Mouse (Mus musculus) E14TG2a.4 (cell line): Measurements from ENCODE around the gene Utp11.

Source experiments
- H3K27me3 ChIP-seq: 2 replicates; pipeline ENCODE4 v1.6.1; 2014; ENCODE audit warnings: low read length, control low read depth; ENCODE audit not compliant: insufficient read depth
- H3K36me3 ChIP-seq: 2 replicates; pipeline ENCODE4 v1.6.1; 2014; ENCODE audit warnings: low read length, control low read depth; ENCODE audit not compliant: insufficient read depth
- H3K4me1 ChIP-seq: replicated peaks from 2 replicates; pipeline ENCODE4 v1.6.1; 2014; ENCODE audit warnings: low read depth, low read length, control low read depth
- H3K4me3 ChIP-seq: replicated peaks from 2 replicates; pipeline ENCODE4 v1.5.1; 2014; ENCODE audit warnings: mild to moderate bottlenecking, low read length
- H3K9me3 ChIP-seq: 2 replicates; pipeline ENCODE4 v1.6.1; 2014; ENCODE audit warnings: low read length, control low read depth
- CTCF ChIP-seq: conservative IDR thresholded peaks from 2 replicates; pipeline ENCODE4 v1.5.1; 2014; ENCODE audit warnings: low read length
- NANOG ChIP-seq: IDR thresholded peaks from 2 replicates; pipeline ENCODE4 v1.6.1; 2014; ENCODE audit warnings: borderline replicate concordance, low read length, mixed read lengths
- POU5F1 ChIP-seq: IDR thresholded peaks from 2 replicates; pipeline ENCODE4 v1.6.1; 2014; ENCODE audit warnings: low read length, borderline replicate concordance

Gene Utp11

GRCm38 (mm10) chr4:124705661-124706269, 12.4 kb upstream of the Utp11 start:
- TF ChIP-seq CTCF, result no peak
- TF ChIP-seq NANOG, result no peak
- Histone ChIP-seq H3K4me1 (peaks cover 89% of the 10 kb centered on the region), H3K27me3 (peaks cover 8% of the 10 kb centered on the region), H3K4me3 (peak overlapping the region; percentile 39), H3K9me3 (no peaks in the 10 kb centered on the region), H3K36me3 (peaks cover 17% of the 10 kb centered on the region)

GRCm38 (mm10) chr4:124704797-124705474, 11.5 kb upstream of the Utp11 start:
- Histone ChIP-seq H3K4me1 (peaks cover 84% of the 10 kb centered on the region), H3K9me3 (no peaks in the 10 kb centered on the region), H3K4me3 (peak overlapping the region; percentile 39), H3K27me3 (peaks cover 8% of the 10 kb centered on the region), H3K36me3 (peaks cover 17% of the 10 kb centered on the region)
- TF ChIP-seq POU5F1 (no peak), CTCF (no peak), NANOG (no peak)

DNA sequence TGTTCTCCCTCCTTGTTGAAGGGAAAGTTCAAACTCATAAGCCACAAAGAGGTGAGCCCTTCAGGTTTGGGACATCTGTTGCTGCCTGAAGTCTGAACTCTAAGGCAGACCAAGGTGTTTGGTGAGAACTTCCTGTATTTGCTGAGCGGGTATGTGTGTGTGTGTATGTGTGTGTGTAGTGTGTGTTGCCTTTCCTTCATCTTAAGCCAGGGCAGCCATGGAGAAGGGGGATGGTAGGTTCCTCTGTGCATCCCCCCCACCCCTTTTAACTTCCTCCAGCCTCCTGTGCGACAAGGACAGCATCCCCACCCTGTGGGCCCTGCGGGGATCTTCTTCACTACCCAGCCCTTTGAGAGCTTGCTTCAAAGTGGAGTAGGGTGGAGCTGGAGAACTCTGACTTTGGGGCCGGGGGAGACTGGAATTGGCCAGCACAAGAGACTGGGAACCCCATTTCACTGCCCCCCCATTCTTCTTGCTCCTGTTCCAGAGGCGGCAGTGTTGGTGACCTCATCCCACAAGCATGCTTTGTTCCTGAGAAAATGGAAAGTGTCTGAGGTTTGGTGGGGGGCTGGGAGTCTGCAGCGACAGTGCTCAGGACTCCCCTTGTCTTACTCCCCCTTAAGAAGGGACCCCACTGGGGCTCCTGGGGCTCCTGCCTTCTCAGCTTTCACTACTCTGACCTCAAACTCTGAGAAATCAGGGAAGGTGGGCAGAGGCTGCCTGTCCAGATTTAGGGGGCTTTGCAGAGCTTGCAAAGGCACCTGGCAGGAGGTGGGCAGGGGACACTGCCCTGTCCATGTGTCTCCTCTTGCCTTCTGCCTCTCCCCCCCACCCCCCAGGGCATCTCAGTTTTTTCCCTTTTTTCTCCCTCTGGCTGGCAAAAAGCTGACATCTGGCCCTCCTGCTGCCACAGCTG, 10.7 kb upstream of the Utp11 start:
- Histone ChIP-seq H3K4me3 (peak overlapping the region; percentile 39), H3K4me1 (peaks cover 84% of the 10 kb centered on the region), H3K27me3 (peaks cover 10% of the 10 kb centered on the region), H3K9me3 (no peaks in the 10 kb centered on the region), H3K36me3 (peaks cover 17% of the 10 kb centered on the region)
- TF ChIP-seq NANOG (no peak), POU5F1 (no peak), CTCF (no peak)

- H3K27me3 ChIP-seq, result peaks cover 14% of the 10 kb centered on the region
- H3K36me3 ChIP-seq, result peaks cover 17% of the 10 kb centered on the region
- H3K9me3 ChIP-seq, result no peaks in the 10 kb centered on the region
- H3K4me3 ChIP-seq, result peak overlapping the region; percentile 39
- TF ChIP-seq NANOG (no peak), CTCF (no peak), POU5F1 (no peak)
- H3K4me1 ChIP-seq, result peaks cover 81% of the 10 kb centered on the region
Observed at GRCm38 (mm10) chr4:124703406-124703805, 10.0 kb upstream of the Utp11 start.

GRCm38 (mm10) chr4:124701916-124702315, 8.5 kb upstream of the Utp11 start:
- Histone ChIP-seq H3K36me3 (peaks cover 11% of the 10 kb centered on the region), H3K4me3 (no peak overlapping the region; the same call in 1 of the 2 replicates), H3K4me1 (peaks cover 67% of the 10 kb centered on the region), H3K9me3 (no peaks in the 10 kb centered on the region), H3K27me3 (peaks cover 17% of the 10 kb centered on the region)
- TF ChIP-seq POU5F1, result no peak
- no peak for TF ChIP-seq CTCF
- no peak for TF ChIP-seq NANOG

DNA sequence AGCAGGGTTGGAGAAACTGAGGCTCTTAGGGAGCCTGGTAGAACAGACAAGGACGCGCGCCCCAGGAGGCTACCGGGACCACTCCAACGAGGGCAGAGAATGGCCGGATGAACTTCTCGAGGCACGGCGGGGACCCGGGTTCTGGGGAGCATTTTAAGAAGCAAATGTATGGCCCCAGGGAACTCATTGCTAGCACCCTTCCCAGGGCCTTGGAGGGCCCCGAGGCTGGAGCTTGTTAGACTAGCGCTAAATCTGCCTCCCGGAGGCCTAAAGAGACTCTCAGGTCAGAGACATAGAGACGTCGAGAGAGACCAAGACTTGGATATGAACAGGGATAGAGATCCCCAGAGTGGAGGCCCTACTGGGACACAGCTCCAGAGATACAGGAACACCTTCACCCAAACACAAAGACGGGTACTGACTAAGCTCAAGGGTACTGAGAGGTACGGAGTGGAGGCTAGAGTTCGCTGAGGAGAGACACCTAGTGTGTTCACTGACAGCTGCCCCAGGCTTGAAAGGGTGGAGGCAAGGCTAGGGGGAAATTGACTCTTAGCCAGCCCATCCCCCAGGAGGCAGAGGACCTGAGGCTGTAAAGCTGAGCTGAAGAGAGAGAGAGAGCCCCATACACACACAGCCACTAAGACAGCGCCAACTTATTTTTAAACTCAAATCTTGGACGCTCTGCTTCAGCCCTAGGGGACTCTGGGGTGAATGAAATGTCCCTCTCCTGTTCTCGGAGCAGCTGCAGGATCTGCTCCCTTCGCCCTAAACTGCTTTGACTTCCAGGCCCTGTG, 7.8 kb upstream of the Utp11 start:
- peaks cover 8% of the 10 kb centered on the region for H3K36me3 ChIP-seq
- no peaks in the 10 kb centered on the region for H3K9me3 ChIP-seq
- no peak for TF ChIP-seq POU5F1
- no peak for TF ChIP-seq NANOG
- no peak for TF ChIP-seq CTCF
- peaks cover 66% of the 10 kb centered on the region for H3K4me1 ChIP-seq
- peak overlapping the region; percentile 91 for H3K4me3 ChIP-seq
- H3K27me3 ChIP-seq, result peaks cover 17% of the 10 kb centered on the region

DNA sequence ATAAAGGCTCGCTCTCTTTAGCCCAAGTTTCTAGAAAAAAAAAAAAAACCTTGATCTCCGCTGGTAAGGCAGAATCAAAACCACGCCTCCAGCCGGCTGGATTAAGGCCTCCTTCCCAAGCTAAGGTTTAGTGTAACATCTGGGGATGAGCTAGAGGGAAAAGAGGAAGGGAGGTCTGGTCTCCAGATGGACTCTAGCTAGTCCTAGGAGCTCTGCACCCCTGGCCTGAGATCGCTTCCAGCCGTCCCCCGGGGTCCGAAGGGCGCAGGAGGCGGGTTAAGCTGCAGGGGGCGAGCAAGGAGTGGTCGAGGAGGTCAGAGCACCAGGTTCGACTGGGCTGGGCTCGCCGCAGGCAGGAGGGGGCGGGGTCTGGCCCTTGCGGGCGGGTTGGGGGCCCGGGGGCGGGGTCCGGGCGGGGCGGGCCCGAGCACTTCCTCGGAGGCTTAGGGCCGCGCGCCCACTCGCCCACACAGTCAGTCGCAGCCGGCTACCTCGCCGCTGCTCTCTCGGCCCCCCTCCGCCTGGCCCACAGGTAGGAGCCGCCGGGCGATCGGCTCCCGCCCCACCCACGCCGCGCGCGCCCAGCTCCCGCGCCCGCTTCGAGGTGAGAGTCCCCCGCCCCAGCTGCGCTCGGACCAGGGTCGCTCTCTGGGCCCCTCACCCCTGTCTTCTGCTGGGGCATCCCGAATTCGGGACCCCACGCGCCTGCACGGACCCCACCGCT, 7.0 kb upstream of the Utp11 start, which contains the start of gene Fhl3:
Gene Fhl3, plus strand, starts transcription at position 454 of the 724 bp plus-strand sequence.
- H3K9me3 ChIP-seq, result no peaks in the 10 kb centered on the region
- TF ChIP-seq NANOG (no peak), CTCF (no peak), POU5F1 (no peak)
- peaks cover 21% of the 10 kb centered on the region for H3K27me3 ChIP-seq
- peak within 1 kb of the TSS; percentile 91 for H3K4me3 ChIP-seq
- H3K36me3 ChIP-seq, result peaks cover 1% of the 10 kb centered on the region; the same call in 1 of the 2 replicates
- H3K4me1 ChIP-seq, result peaks cover 66% of the 10 kb centered on the region
